Mouse (Mus musculus) MEL (cell line): ENCODE data around the gene Mapk8ip3. TPM values are rescaled to one million over a fixed set of nuclear protein-coding genes. Genes with fewer than 3 reads are reported as not detected.

Experiments
- DNase-seq: peaks from one replicate; pipeline ENCODE4 v3.0.0; 2011; ENCODE audit warnings: low read depth, low spot score
- H3K27ac ChIP-seq: 2 replicates; pipeline ENCODE4 v1.5.1; 2012; ENCODE audit warnings: low read depth, mild to moderate bottlenecking, control low read depth, low read length, moderate library complexity; ENCODE audit not compliant: control insufficient read depth
- H3K27me3 ChIP-seq, 2 experiments: fragments of 150-350 bp in 1 of 2; sonication (generic) in 1 of 2; 2 replicates each; pipeline ENCODE4 v1.6.1; 2012; ENCODE audit warnings: low read length in 2 of 2, mild to moderate bottlenecking in 2 of 2, improper control_type of control experiment in 1 of 2, moderate library complexity in 1 of 2; ENCODE audit not compliant: insufficient read depth in 2 of 2, control insufficient read depth in 1 of 2
- H3K36me3 ChIP-seq, 2 experiments: 2 replicates each; pipeline ENCODE4 v1.6.1; 2012 to 2014; ENCODE audit warnings: low read length in 2 of 2, improper control_type of control experiment in 1 of 2, inconsistent platforms in 1 of 2, mild to moderate bottlenecking in 1 of 2; ENCODE audit not compliant: insufficient read depth in 2 of 2, control insufficient read depth in 1 of 2
- H3K4me1 ChIP-seq, 2 experiments: fragments of 150-350 bp in 1 of 2; sonication (generic) in 1 of 2; 2 replicates each; pipeline ENCODE4 v1.6.1; 2012; ENCODE audit warnings: low read length in 2 of 2, improper control_type of control experiment in 1 of 2, mild to moderate bottlenecking in 1 of 2; ENCODE audit not compliant: insufficient read depth in 2 of 2, control insufficient read depth in 1 of 2
- H3K4me3 ChIP-seq, 2 experiments: fragments of 150-350 bp in 1 of 2; sonication (generic) in 1 of 2; 2 replicates each; pipeline ENCODE4 v1.5.1; 2012; ENCODE audit warnings: low read depth in 2 of 2, low read length in 2 of 2, mild to moderate bottlenecking in 2 of 2, moderate library complexity in 2 of 2, control low read depth in 1 of 2, improper control_type of control experiment in 1 of 2; ENCODE audit not compliant: control insufficient read depth in 1 of 2, insufficient read depth in 1 of 2
- H3K79me2 ChIP-seq: 2 replicates; pipeline ENCODE4 v1.6.1; 2012; ENCODE audit warnings: mild to moderate bottlenecking, low read length, moderate library complexity; ENCODE audit not compliant: control insufficient read depth, poor library complexity, insufficient read depth
- H3K9ac ChIP-seq: 2 replicates; pipeline ENCODE4 v1.6.1; 2012; ENCODE audit warnings: low read depth, mild to moderate bottlenecking, control low read depth, low read length, moderate library complexity; ENCODE audit not compliant: control insufficient read depth, poor library complexity, severe bottlenecking
- H3K9me3 ChIP-seq: fragments of 150-350 bp; sonication (generic); replicated peaks from 2 replicates; pipeline ENCODE4 v1.6.1; 2012; ENCODE audit warnings: mild to moderate bottlenecking, low read length, improper control_type of control experiment, moderate library complexity; ENCODE audit not compliant: insufficient read depth
- BHLHE40 ChIP-seq: IDR thresholded peaks from 2 replicates; pipeline ENCODE4 v1.6.1; 2012; ENCODE audit warnings: low read depth, mild to moderate bottlenecking, inconsistent platforms, low read length, improper control_type of control experiment, borderline replicate concordance
- E2F4 ChIP-seq: IDR thresholded peaks from 2 replicates; pipeline ENCODE4 v1.6.1; 2011; ENCODE audit warnings: low read depth, low read length, improper control_type of control experiment, borderline replicate concordance
- ELF1 ChIP-seq: IDR thresholded peaks from 2 replicates; pipeline ENCODE4 v1.6.1; 2014; ENCODE audit warnings: low read depth, mild to moderate bottlenecking, inconsistent platforms, low read length, improper control_type of control experiment, moderate library complexity
- HCFC1 ChIP-seq: IDR thresholded peaks from 2 replicates; pipeline ENCODE4 v1.6.1; 2012; ENCODE audit warnings: low read depth, mild to moderate bottlenecking, inconsistent platforms, low read length, improper control_type of control experiment, moderate library complexity
- JUND ChIP-seq: IDR thresholded peaks from 2 replicates; pipeline ENCODE4 v1.6.1; 2011; ENCODE audit warnings: low read depth, mild to moderate bottlenecking, improper control_type of control experiment, low read length
- MAFK ChIP-seq: IDR thresholded peaks from 2 replicates; pipeline ENCODE4 v1.6.1; 2011; ENCODE audit warnings: low read depth, mild to moderate bottlenecking, low read length, improper control_type of control experiment, borderline replicate concordance
- MAX ChIP-seq: IDR thresholded peaks from 2 replicates; pipeline ENCODE4 v1.6.1; 2011; ENCODE audit warnings: low read length, improper control_type of control experiment
- MAZ ChIP-seq: IDR thresholded peaks from 2 replicates; pipeline ENCODE4 v1.6.1; 2012; ENCODE audit warnings: low read depth, mild to moderate bottlenecking, inconsistent platforms, low read length, improper control_type of control experiment
- MYC ChIP-seq: IDR thresholded peaks from 2 replicates; pipeline ENCODE4 v1.6.1; 2011; ENCODE audit warnings: low read depth, mild to moderate bottlenecking, low read length, improper control_type of control experiment, moderate library complexity
- NELFE ChIP-seq: IDR thresholded peaks from 2 replicates; pipeline ENCODE4 v1.6.1; 2011; ENCODE audit warnings: low read depth, low read length, improper control_type of control experiment
- NRF1 ChIP-seq: IDR thresholded peaks from 2 replicates; pipeline ENCODE4 v1.6.1; 2014; ENCODE audit warnings: low read depth, mild to moderate bottlenecking, inconsistent platforms, low read length, improper control_type of control experiment, moderate library complexity; ENCODE audit not compliant: poor library complexity, insufficient read depth, severe bottlenecking
- POLR2A ChIP-seq, 2 experiments: IDR thresholded peaks; 2 replicates each; pipeline ENCODE4 v1.6.1; 2011 to 2012; ENCODE audit warnings: low read length in 2 of 2, mild to moderate bottlenecking in 2 of 2, control low read depth in 1 of 2, improper control_type of control experiment in 1 of 2, low read depth in 1 of 2, moderate library complexity in 1 of 2; ENCODE audit not compliant: control insufficient read depth in 1 of 2, insufficient read depth in 1 of 2, poor library complexity in 1 of 2
- POLR2AphosphoS2 ChIP-seq: IDR thresholded peaks from 2 replicates; pipeline ENCODE4 v1.6.1; 2011; ENCODE audit warnings: low read length, improper control_type of control experiment
- POLR2AphosphoS5 ChIP-seq: IDR thresholded peaks from 2 replicates; pipeline ENCODE4 v1.6.1; 2012; ENCODE audit warnings: low read depth, borderline replicate concordance, mild to moderate bottlenecking, inconsistent platforms, low read length, moderate library complexity, mixed read lengths
- SIN3A ChIP-seq: IDR thresholded peaks from 2 replicates; pipeline ENCODE4 v1.6.1; 2012; ENCODE audit warnings: low read length, improper control_type of control experiment, inconsistent platforms
- TAL1 ChIP-seq: IDR thresholded peaks from 2 replicates; pipeline ENCODE4 v1.6.1; 2012; ENCODE audit warnings: mild to moderate bottlenecking, inconsistent platforms, low read length, moderate library complexity, mixed read lengths
- TBP ChIP-seq: IDR thresholded peaks from 2 replicates; pipeline ENCODE4 v1.8.0; 2011; ENCODE audit warnings: low read depth, low read length, improper control_type of control experiment
- TCF12 ChIP-seq: IDR thresholded peaks from 2 replicates; pipeline ENCODE4 v1.6.1; 2014; ENCODE audit warnings: low read depth, mild to moderate bottlenecking, inconsistent platforms, low read length, improper control_type of control experiment, moderate library complexity
- USF1 ChIP-seq: IDR thresholded peaks from 2 replicates; pipeline ENCODE4 v1.6.1; 2014; ENCODE audit warnings: low read depth, mild to moderate bottlenecking, inconsistent platforms, low read length, improper control_type of control experiment, moderate library complexity
- USF2 ChIP-seq, 2 experiments: IDR thresholded peaks; 2 replicates each; pipeline ENCODE4 v1.6.1; 2011 to 2012; ENCODE audit warnings: improper control_type of control experiment in 2 of 2, low read length in 2 of 2, borderline replicate concordance in 1 of 2, inconsistent platforms in 1 of 2, low read depth in 1 of 2, mild to moderate bottlenecking in 1 of 2; ENCODE audit not compliant: insufficient read depth in 1 of 2
- polyA plus RNA-seq, 2 experiments: library from polyadenylated mRNA; stranded (reverse) in 1 of 2; unstranded in 1 of 2; fragments of >175 nt in 1 of 2; fragments of >200 nt in 1 of 2; gene quantifications; 2 replicates each; pipeline versions ENCODE4 v1.2.1 to v1.2.4; 2012; ENCODE audit warnings: low replicate concordance in 2 of 2, low read depth in 1 of 2; ENCODE audit not compliant: insufficient read length in 2 of 2, insufficient read depth in 1 of 2, missing spikeins in 1 of 2
- total RNA-seq: library from RNA; depleted of rRNA; stranded (reverse); fragments of 300-350 nt; gene quantifications from 2 replicates; pipeline ENCODE4 v1.2.3, GENCODE M21; 2012

The Mapk8ip3 gene
- total and polyA plus RNA-seq, 3 experiments: 22.8 to 44.5 TPM; not detected in 1

DNA sequence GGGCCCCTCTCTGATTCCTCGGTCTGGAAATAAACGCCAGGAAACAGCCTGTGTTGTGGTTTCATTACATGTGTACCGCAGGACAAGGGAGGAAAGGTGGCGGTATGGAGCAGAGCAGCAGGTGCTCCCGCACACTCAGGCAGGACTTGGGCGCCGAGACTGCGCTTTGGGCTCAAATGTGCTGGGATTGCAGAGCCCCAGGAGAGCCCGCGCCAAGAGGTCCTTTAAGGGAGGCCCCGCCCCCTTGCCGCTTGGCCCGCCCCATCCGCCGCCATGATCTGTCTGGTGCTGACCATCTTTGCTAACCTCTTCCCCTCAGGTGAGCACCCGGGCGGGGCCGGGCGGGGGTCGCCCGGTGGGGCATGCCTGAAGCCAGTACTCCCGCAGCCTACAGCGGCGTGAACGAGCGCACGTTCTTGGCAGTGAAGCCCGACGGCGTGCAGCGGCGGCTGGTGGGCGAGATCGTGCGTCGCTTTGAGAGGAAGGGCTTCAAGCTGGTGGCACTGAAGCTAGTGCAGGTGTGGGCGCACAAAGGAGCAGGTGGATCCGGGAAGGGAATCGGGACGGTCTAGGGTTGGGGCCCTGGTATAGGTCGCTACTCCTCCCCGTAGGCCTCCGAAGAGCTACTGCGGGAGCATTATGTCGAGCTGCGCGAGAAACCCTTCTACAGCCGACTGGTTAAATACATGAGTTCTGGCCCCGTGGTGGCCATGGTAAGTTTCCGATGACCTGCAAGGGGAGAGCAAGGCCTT lies 40.4 kb downstream of the Mapk8ip3 start, which contains the start of gene Nme3:
Gene Nme3 (plus strand): TSS at position 260 of the 752 bp plus-strand sequence.
- peak within 1 kb of the TSS; percentile 80 to 94 for H3K4me3 ChIP-seq
- no peaks in the 10 kb centered on the region for H3K9me3 ChIP-seq
- H3K36me3 ChIP-seq: peaks cover 0 to 7% of the 10 kb centered on the region in 2 experiments; a peak in 2 of 4 replicates
- peak within 1 kb of the TSS; percentile 95 for H3K9ac ChIP-seq
- TF ChIP-seq BHLHE40 (0 out of 2 replicates have a peak, but pooled peaks have one; percentile 22), JUND (no peak), NELFE (peak; percentile 50; the same call in 1 of the 2 replicates), MYC (no peak), POLR2AphosphoS2 (peak; percentile 54; the same call in 1 of the 2 replicates), NRF1 (0 out of 2 replicates have a peak, but pooled peaks have one; percentile 26), MAZ (no peak), MAX (0 out of 2 replicates have a peak, but pooled peaks have one; percentile 36), POLR2AphosphoS5 (no peak), POLR2A (IDR thresholded peaks at IDR 0.05; ENCODE audit: control insufficient read depth in 1 of 2, insufficient read depth in 1 of 2, low read depth in 1 of 2, low read length in 2 of 2, poor library complexity in 1 of 2) (peak in 1 of 2 experiments; percentile 59; a peak in 2 of 4 replicates), TAL1 (no peak), TCF12 (no peak), SIN3A (peak; percentile 55), MAFK (no peak), HCFC1 (peak; percentile 70), ELF1 (no peak), USF2 (IDR thresholded peaks at IDR 0.05; ENCODE audit: borderline replicate concordance in 1 of 2, insufficient read depth in 1 of 2, low read depth in 1 of 2, low read length in 2 of 2) (no peak), USF1 (no peak), E2F4 (no peak), TBP (0 out of 2 replicates have a peak, but pooled peaks have one; percentile 33)
- peak within 1 kb of the TSS; percentile 65 for H3K27ac ChIP-seq
- H3K4me1 ChIP-seq: peaks cover 0 to 16% of the 10 kb centered on the region in 2 experiments; a peak in 2 of 4 replicates
- peaks cover 34% of the 10 kb centered on the region for H3K79me2 ChIP-seq
- H3K27me3 ChIP-seq: no peaks in the 10 kb centered on the region
- peak; percentile 86 for DNase-seq
